Mouse (Mus musculus): Measurements from ENCODE around the gene Dap3. TPM values are rescaled to one million over a fixed set of nuclear protein-coding genes. Genes with fewer than 3 reads are reported as not detected.
"Not testable (repeated sequence)": the region's sequence is repeated elsewhere in the genome, so short reads cannot be mapped to it uniquely, and the experiment has no call there.

The Dap3 gene
- total RNA-seq, 4 experiments from 2014 or later: 142 to 154 (median 149) TPM

DNA sequence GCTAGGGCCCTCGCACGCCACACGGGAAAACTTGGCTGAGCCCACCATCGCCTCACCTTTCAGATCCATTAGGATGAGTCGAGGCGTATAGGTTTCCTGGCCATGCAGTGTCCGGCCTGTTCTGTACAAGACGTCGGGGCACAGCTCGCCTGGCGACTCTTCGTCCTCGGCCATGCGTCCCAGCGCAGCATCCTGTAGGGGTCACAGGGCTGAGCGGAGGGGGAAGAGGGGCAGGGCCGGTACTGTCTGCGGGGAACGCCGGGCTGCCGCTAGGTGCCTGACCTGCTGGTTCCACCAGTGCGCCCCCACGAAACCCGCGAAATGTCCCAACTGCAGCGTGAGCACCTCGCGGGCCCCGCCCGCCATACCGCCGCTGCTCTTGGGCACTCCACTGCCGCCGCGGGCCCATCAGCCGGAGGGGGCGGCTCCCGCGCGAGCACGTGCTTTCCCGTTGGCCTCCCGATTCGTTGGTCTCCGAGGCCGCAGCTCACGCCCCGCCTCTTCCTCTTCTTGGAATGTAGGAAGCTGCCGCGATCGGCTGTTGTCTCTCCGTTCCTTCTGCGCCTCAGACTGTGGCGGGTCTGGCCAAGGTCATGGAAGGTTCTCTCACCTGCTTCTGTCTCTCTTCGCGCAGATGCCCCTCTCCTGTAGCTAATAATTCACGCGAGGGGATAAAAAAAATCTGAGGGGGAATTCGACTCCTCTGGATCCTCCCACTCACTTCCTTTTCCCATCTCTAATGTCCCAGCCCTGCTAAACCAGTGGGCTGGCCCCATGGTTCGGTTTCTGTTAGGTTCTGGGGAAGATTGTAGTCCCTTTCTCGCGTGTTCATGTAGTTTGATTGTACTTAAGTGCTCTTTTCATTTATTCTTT, 37.2 kb downstream of the Dap3 start, which contains the start of gene Msto1:
Msto1 (minus strand) TSS at position 489 of the 873 bp plus-strand sequence.
- peak; percentile 92 for DNase-seq (ENCODE audit: low spot score)

DNA sequence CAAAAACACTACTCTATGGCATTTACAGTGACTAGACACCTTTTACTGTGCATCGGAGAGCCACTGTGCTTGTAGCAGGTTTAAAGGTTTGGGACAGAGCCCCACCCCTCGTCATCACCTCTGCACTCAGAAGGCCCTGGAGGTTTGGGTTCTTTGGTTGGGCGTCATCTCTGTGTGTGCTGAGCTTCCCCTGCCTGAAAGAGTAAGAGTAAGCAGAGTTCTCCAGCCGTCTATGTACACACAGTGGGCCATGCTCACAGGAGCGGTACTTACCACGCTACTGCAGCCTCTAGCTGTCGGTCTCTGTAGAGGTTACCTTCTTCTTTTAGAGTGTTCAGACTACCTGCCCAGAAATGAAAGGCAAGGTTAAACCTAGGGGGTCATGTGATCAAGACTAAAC, 38.4 kb downstream of the Dap3 start:
- DNase-seq (ENCODE audit: low spot score): no peak

DNA sequence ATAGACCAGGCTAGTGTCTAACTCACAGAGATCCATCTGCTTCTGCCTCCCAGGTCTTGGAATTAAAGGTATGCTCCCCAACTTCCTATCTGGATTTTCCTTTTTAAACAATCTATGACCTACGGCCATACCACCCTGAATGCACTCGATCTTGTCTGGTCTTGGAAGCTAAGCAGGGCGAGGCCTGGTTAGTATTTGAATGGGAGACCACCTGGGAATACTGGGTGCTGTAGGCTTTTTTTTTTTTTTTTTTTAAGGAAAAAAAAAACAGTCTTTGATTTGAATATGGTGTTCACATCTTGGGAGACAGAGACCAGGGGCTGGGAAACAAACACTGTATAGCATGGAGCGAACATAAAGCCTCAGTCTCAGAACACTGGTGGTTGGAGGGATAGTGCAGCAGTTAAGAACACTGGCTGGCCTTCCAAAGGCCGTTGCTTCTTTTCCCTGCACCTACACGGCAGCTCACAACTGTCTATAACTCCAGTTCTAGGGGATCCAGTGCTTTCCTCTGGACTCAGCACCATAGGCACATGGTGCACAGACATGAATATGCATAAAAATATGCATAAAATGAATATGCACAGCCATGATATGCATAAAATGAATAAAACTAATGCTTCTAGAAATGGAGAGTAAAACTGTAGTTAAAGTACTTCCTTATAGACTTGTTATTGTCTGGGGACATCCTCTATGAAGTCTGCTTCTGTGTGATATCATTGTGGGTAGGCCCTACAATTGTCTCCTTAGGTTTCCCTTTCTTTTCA, 44.4 kb downstream of the Dap3 start:
- DNase-seq (ENCODE audit: low spot score): no peak

DNA sequence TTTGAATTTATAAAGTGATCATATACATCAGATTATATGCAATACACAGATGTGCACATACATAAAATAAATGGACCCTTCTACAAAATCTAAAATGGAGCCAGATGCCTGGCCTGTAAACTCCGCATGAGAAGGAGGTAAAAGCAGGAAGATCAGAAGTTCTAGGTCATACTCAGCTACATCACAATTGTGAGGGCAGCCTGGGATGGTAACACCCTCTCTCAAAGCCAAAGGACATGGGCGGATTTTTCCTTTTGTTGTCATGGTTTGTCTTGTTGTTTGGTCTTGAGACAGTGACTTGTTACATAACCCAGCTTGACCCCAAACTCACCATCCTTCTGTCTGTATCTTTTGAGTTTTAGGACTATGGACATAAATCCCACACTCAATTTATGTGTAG, 45.2 kb downstream of the Dap3 start:
- DNase-seq (ENCODE audit: low spot score): no peak

DNA sequence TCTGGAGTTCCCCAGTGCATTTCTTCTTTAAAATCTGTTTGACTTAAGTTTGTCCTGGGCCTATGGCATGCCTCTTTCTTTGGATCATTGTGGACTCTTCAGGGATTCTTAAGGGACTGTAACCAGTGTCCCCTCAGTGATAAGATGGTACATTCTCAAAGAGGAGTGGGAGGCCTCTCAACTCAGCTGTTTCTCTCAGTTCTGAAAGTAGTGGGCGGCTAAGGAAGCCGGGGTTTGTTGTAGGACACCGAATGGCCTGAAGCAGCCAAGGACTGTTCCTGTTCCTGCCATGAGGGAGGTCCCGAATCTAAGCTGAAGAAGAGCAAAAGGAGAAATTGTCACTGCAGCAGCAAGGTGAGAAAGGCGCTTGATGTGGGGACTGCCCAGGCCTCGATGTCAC, 45.8 kb downstream of the Dap3 start:
- no peak for DNase-seq (ENCODE audit: low spot score)

DNA sequence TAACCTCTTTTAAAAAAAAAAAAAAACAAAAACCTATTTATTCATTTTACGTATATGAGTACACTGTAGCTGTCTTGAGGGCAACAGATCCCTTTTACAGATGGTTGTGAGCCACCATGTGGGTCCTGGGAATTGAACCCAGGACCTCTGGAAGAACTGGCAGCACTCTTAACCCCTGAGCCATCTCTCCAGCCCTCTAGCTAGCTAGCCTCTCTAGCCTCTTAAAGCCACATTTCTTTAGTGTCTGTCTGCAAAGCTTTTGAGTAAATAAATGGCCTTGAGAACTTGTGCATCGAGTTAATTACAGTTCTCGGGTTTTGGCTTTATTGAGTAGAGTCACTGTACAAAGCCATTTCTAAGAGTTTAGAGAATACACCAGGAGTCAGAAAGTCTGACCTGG, 46.2 kb downstream of the Dap3 start:
- DNase-seq (ENCODE audit: low spot score): no peak

DNA sequence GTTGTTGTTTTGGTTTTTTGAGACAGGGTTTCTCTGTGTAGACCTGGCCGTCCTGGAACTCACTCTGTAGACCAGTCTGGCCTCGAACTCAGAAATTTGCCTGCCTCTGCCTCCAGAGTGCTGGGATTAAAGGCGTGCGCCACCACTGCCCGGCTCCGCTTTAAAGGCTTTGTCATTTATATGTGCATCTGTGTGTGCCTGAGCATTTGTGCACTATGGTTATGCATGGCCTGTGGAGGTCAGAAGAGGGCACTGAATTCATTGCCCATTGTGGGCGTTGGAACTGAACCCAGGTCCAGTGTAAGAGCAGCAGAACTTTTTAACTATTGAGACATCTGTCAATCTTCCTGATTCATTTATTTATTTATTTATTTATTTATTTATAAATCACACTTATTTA, 58.0 kb downstream of the Dap3 start:
- DNase-seq (ENCODE audit: low spot score): not testable (repeated sequence)

DNA sequence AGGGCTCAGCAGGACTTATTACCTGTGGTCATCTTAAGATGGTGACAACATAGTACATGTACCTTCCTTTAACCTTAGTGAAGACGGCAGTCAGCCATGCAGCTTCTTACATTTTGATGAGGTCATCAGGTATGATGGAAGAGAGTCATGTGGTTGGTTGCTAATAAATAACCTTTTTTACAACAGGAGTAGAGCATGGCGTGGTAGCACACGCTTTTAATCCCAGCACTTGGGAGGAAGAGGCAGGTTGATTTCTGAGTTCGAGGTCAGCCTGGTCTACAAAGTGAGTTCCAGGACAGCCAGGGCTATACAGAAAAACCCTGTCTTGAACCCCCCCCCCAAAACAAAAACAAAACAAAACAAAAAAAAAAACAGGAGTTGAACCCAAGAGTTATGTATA, 68.4 kb downstream of the Dap3 start:
- not testable (repeated sequence) for DNase-seq (ENCODE audit: low spot score)

Other genes with a start within 250 kb of the Dap3 start
- gene Rit1, start 234.3 kb downstream of the Dap3 start, total RNA-seq (2022): 10 to 100 TPM; 61.8 to 76.1 (median 67.9) TPM
- 1 to 10 TPM; 6.4 to 9.0 (median 7.7) TPM for gene Syt11, start 176.0 kb downstream of the Dap3 start, total RNA-seq (2022)
- 10 to 100 TPM; 19.6 to 20.3 (median 19.9) TPM for gene Gon4l, start 116.0 kb downstream of the Dap3 start, total RNA-seq (2022)
- gene Msto1, start 37.2 kb downstream of the Dap3 start, total RNA-seq (2022): 10 to 100 TPM; 12.1 to 15.6 (median 12.9) TPM
- 10 to 100 TPM; 40.2 to 43.4 (median 42.0) TPM for gene Ash1l, start 559 bp downstream of the Dap3 start, total RNA-seq (2022)
- gene Rusc1, start 142.1 kb upstream of the Dap3 start, total RNA-seq (2022): 10 to 100 TPM; 24.4 to 29.1 (median 28.5) TPM
- not detected for gene Gm43738, start 149.9 kb upstream of the Dap3 start, total RNA-seq (2022)
- gene Fdps, start 150.8 kb upstream of the Dap3 start, total RNA-seq (2022): 10 to 100 TPM; 20.8 to 23.2 (median 22.3) TPM
- gene Pklr, start 185.0 kb upstream of the Dap3 start, total RNA-seq (2022): not detected
- gene Hcn3, start 209.0 kb upstream of the Dap3 start, total RNA-seq (2022): under 1 TPM in 3 of 4 experiments, not detected in 1; 0.12 to 0.75 (median 0.72) TPM
- 10 to 100 TPM; 14.6 to 19.3 (median 17.2) TPM for gene Clk2, start 213.6 kb upstream of the Dap3 start, total RNA-seq (2022)
- 10 to 100 TPM; 49.4 to 57.8 (median 53.3) TPM for gene Scamp3, start 226.3 kb upstream of the Dap3 start, total RNA-seq (2022)
- gene Fam189b, start 232.0 kb upstream of the Dap3 start, total RNA-seq (2022): 1 to 10 TPM; 2.6 to 4.8 (median 4.3) TPM

Measured in heart, adult 8-10 months (tissue).